Mouse (Mus musculus): ENCODE measurements around the gene Rarb.

DNA sequence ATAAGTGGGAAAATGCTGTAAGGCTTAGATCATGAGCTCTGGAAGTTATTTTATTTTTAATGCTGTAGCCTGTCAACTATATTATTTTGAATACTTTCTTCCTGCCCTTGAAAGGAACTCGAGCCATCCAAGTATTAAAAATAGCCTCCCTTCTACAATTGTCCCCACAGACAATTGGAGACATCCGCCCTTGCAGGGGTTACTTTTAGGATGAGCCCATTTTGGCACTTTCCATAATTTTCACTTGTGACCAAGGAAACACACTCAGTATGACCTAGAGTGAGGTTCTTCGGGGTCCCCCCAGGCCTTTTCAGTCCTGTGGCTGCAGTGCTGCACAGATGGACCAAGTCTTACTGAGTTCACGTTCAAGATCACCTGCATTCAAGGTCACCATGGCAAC, 119.7 kb downstream of the Rarb start:
- no peak for TF ChIP-seq POLR2AphosphoS2 (IDR thresholded peaks at IDR 0.05; ENCODE audit: insufficient read length, low read depth)
- TF ChIP-seq POLR2A (IDR thresholded peaks at IDR 0.05; ENCODE audit: insufficient read length, low read depth): no peak
- TF ChIP-seq USF1 (IDR thresholded peaks at IDR 0.05; ENCODE audit: low read depth): no peak
- no peak for TF ChIP-seq CEBPB (IDR thresholded peaks at IDR 0.05; ENCODE audit: insufficient read depth, poor library complexity, severe bottlenecking)
- TF ChIP-seq TCF3 (IDR thresholded peaks at IDR 0.05; ENCODE audit: insufficient read length, low read depth): no peak
- no peak for TF ChIP-seq MYOD1 (IDR thresholded peaks at IDR 0.05; ENCODE audit: control insufficient read depth in 1 of 3, insufficient read length in 2 of 3, low read depth in 2 of 3)
- TF ChIP-seq MAX (IDR thresholded peaks at IDR 0.05; ENCODE audit: low read depth): no peak
- TF ChIP-seq TCF12 (IDR thresholded peaks at IDR 0.05; ENCODE audit: insufficient read depth, poor library complexity, severe bottlenecking): no peak
- no peak for TF ChIP-seq E2F4 (IDR thresholded peaks at IDR 0.05; ENCODE audit: insufficient read depth)
